Mouse (Mus musculus): Measurements from ENCODE around the gene Catip. TPM values are rescaled to one million over a fixed set of nuclear protein-coding genes. Genes with fewer than 3 reads are reported as not detected.

Catip gene
- polyA plus RNA-seq, 1 experiment from 2014 or later, result 1.1 TPM

DNA sequence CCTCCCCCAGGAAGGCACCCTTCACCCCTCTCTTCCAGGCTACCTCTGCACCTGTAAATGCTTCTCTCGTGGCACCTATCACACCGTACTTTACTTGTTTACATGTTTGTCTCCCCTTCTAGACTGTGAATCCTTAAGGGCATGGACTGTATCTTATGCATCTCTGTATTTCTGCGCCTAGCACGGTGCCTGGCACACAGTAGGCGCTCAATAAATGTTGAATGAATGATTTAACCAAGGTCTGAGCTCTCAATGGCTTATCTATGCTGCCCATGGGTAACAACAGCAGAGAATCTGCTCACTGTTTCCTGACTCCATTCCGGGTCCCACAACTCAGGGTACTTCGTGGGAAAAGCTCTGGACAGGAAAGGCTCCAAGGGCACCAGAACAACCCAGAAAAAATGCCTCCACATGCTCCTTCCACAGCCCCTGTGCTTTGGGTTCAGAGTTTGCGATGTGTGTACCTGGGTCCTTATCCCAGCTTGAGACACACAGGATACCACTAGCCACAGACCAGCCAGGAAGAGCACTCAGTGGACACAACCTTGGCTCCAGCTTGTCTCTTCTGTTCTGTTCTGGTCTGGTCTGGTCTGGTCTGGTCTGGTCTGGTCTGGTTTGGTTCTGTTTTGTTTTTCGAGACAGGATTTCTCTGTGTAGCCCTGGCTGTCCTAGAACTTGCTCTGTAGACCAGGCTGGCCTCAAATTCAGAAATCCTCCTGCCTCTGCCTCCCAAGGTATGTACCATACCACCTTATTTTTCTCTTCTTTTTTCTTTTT lies 8.3 kb upstream of the Catip start:
- Histone ChIP-seq H3K27ac (ENCODE audit: low read length) (no peak overlapping the region), H3K4me1 (ENCODE audit: control insufficient read depth, insufficient read depth, low read length) (no peaks in the 10 kb centered on the region), H3K9me3 (replicated peaks; ENCODE audit: control insufficient read depth, low read length) (no peaks in the 10 kb centered on the region; the same call in 1 of the 2 replicates), H3K36me3 (ENCODE audit: control insufficient read depth, insufficient read depth) (peaks cover 21% of the 10 kb centered on the region), H3K27me3 (ENCODE audit: control insufficient read depth, insufficient read depth, low read length) (no peaks in the 10 kb centered on the region), H3K4me2 (ENCODE audit: low read depth, low read length) (no peak overlapping the region), H3K9ac (ENCODE audit: low read length) (no peak overlapping the region), H3K4me3 (ENCODE audit: low read length) (no peak overlapping the region)
- ATAC-seq (replicated peaks; ENCODE audit: extremely low read depth, insufficient read depth, low FRiP score), result no peak
- 88% methylated on average over 9 of the region's 9 CpGs for WGBS

DNA sequence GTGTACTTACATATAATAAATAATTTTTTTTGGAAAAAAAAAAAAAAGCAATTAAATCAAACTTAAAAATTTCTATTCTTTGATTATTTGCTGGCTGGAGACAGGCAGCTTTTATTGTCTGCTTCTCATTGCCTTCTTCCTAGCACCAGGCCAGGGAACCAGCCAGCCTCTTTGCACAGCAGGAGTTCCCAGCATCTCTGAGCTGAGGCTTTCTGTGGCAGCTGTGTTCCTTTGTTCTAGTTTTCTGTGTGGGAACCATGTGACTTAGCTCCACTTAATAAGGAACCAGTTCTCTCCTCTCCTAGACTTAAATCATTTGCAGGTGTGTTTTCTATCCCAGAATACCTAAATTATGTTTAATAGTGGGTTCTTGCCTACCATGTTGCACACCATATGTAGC lies 4.4 kb upstream of the Catip start:
- Histone ChIP-seq H3K9ac (ENCODE audit: low read length) (no peak overlapping the region), H3K4me3 (ENCODE audit: low read length) (no peak overlapping the region), H3K27ac (ENCODE audit: low read length) (no peak overlapping the region), H3K27me3 (ENCODE audit: control insufficient read depth, insufficient read depth, low read length) (no peaks in the 10 kb centered on the region), H3K9me3 (replicated peaks; ENCODE audit: control insufficient read depth, low read length) (no peaks in the 10 kb centered on the region; the same call in 1 of the 2 replicates), H3K4me2 (ENCODE audit: low read depth, low read length) (no peak overlapping the region), H3K4me1 (ENCODE audit: control insufficient read depth, insufficient read depth, low read length) (no peaks in the 10 kb centered on the region), H3K36me3 (ENCODE audit: control insufficient read depth, insufficient read depth) (peaks cover 8% of the 10 kb centered on the region)
- no peak for ATAC-seq (replicated peaks; ENCODE audit: extremely low read depth, insufficient read depth, low FRiP score)

DNA sequence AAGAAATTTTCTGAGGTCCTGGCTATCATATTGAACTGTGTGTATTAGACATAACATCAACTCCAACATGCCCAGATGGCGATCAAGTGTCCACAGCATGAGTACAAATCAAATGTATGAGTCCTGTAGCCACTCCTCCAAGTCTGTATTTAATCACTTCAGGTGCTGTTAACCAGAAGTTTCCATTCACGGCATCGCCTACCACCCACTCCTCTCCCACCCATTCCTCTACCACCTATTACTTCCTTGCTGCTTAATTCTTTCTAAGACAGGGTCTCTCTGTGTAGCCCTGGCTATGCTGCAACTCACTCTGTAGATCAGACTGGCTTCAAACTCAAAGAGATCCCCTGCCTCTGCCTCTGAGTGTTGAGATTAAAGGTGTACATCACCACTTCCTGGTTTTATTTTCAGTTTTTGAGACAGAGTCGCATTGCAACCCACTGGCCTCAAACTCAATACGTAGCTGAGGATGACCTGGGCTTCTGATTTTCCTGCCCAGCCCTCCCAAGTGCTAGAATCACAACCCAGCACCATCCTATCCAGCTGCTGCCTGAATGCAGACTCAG lies 1.9 kb upstream of the Catip start:
- H3K36me3 ChIP-seq (ENCODE audit: control insufficient read depth, insufficient read depth), result no peaks in the 10 kb centered on the region
- WGBS, result 77% methylated on average over 5 of the region's 5 CpGs

DNA sequence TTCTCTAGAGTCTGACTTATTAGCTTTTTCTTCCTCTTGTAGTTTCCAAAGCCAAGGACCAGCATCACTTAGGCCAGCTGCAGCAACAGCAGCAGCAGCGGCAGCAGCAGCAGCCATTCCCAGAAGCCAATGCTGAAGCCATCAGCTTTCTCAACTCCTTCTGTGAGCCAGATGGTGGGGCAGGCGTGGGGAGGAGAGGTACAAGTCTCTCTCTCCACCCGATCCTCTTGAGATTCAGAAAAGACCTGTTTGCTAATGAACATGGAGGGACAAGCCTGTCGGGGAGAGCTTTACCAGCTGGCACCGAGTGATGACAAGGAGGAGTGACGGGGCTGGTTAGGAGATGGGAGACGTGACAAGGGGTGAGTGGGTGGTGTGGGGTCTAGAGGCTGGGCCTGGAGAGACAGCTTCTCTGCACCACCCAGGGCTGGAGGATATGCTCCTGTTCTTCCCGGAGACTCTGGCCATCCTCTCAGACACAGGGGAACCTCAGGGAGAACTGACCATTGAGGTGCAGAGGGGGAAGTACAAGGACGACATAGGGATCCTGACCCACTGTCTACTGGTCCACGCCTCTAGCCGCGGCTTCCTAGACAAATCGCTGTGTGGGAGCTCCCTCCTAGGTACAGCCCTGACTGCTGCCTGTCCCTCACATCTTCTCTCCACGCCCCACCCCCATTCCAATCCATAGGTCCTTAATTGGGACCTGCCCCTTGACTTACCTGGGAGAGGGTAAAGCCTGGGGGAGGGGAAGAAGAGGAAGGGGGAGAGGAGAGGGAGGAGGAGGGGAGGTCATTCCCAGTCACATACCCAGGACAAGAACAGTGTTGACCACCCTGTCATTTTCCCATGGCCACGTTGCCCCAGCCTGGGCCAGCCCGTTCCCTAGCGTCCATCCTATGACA lies 669 bp downstream of the Catip start:
- no peak overlapping the region for H3K9ac ChIP-seq (ENCODE audit: low read length)
- ATAC-seq (replicated peaks; ENCODE audit: extremely low read depth, insufficient read depth, low FRiP score), result no peak

More for the DNA sequence above, 1.9 kb upstream of the Catip start:
- Histone ChIP-seq H3K27ac (ENCODE audit: low read length) (no peak overlapping the region), H3K27me3 (ENCODE audit: control insufficient read depth, insufficient read depth, low read length) (no peaks in the 10 kb centered on the region), H3K4me1 (ENCODE audit: control insufficient read depth, insufficient read depth, low read length) (no peaks in the 10 kb centered on the region), H3K4me3 (ENCODE audit: low read length) (no peak overlapping the region), H3K4me2 (ENCODE audit: low read depth, low read length) (no peak overlapping the region), H3K9me3 (replicated peaks; ENCODE audit: control insufficient read depth, low read length) (no peaks in the 10 kb centered on the region; the same call in 1 of the 2 replicates), H3K9ac (ENCODE audit: low read length) (no peak overlapping the region)
- no peak for ATAC-seq (replicated peaks; ENCODE audit: extremely low read depth, insufficient read depth, low FRiP score)

DNA sequence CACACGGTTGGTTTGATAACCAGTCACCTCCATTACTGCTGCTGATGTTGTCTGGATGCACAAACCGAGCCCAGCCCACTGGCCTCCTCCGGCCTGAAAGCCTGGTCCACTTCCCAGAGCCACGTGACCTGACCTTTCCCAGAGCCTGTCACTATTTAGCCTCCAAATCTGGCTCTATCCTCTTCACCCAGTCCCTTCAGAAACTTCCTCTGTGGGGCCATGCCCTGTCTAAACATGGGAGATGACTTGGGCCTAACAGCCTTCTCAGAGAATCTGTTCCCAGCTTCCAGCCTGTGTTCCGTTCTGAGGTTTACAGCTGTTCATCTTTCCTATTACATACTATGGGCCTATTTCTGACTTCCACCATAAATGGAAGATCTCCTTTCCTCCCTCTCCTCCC lies 1.5 kb downstream of the Catip start:
- Histone ChIP-seq H3K9me3 (replicated peaks; ENCODE audit: control insufficient read depth, low read length) (no peaks in the 10 kb centered on the region), H3K4me2 (ENCODE audit: low read depth, low read length) (no peak overlapping the region), H3K4me1 (ENCODE audit: control insufficient read depth, insufficient read depth, low read length) (peaks cover 4% of the 10 kb centered on the region; the same call in 1 of the 2 replicates), H3K36me3 (ENCODE audit: control insufficient read depth, insufficient read depth) (no peaks in the 10 kb centered on the region), H3K9ac (ENCODE audit: low read length) (no peak overlapping the region), H3K27me3 (ENCODE audit: control insufficient read depth, insufficient read depth, low read length) (0 out of 2 replicates have a peak, but pooled peaks cover 3% of the 10 kb centered on the region), H3K27ac (ENCODE audit: low read length) (no peak overlapping the region), H3K4me3 (ENCODE audit: low read length) (no peak overlapping the region)
- 69% methylated on average over 5 of the region's 5 CpGs for WGBS
- no peak for ATAC-seq (replicated peaks; ENCODE audit: extremely low read depth, insufficient read depth, low FRiP score)

More for the DNA sequence above, 669 bp downstream of the Catip start:
- Histone ChIP-seq H3K9me3 (replicated peaks; ENCODE audit: control insufficient read depth, low read length) (no peaks in the 10 kb centered on the region; the same call in 1 of the 2 replicates), H3K4me2 (ENCODE audit: low read depth, low read length) (no peak overlapping the region), H3K27ac (ENCODE audit: low read length) (no peak overlapping the region), H3K4me1 (ENCODE audit: control insufficient read depth, insufficient read depth, low read length) (no peaks in the 10 kb centered on the region), H3K27me3 (ENCODE audit: control insufficient read depth, insufficient read depth, low read length) (0 out of 2 replicates have a peak, but pooled peaks cover 1% of the 10 kb centered on the region), H3K36me3 (ENCODE audit: control insufficient read depth, insufficient read depth) (no peaks in the 10 kb centered on the region), H3K4me3 (ENCODE audit: low read length) (no peak overlapping the region)
- WGBS, result 49% methylated on average over 17 of the region's 17 CpGs

DNA sequence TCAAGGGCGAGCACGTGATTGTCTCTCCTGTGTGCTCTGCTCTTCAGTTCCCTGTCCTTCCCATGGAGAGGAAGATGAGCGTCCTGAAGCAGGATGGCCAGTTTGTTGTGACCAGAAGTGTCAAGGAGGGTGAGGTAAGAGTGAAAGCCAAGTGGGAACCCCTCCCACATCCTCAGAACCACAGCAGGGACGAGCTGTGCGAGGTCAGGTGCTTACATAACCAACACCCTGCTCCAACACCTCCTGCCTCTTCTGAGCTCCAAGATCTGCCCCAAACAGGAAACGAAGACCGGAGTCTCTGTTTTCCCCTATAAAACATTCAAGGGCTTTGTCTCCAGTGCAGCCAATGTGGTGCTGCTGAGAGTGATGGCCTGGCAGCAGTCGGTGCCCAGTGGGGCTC lies 2.4 kb downstream of the Catip start:
- no peak overlapping the region for H3K27ac ChIP-seq (ENCODE audit: low read length)

DNA sequence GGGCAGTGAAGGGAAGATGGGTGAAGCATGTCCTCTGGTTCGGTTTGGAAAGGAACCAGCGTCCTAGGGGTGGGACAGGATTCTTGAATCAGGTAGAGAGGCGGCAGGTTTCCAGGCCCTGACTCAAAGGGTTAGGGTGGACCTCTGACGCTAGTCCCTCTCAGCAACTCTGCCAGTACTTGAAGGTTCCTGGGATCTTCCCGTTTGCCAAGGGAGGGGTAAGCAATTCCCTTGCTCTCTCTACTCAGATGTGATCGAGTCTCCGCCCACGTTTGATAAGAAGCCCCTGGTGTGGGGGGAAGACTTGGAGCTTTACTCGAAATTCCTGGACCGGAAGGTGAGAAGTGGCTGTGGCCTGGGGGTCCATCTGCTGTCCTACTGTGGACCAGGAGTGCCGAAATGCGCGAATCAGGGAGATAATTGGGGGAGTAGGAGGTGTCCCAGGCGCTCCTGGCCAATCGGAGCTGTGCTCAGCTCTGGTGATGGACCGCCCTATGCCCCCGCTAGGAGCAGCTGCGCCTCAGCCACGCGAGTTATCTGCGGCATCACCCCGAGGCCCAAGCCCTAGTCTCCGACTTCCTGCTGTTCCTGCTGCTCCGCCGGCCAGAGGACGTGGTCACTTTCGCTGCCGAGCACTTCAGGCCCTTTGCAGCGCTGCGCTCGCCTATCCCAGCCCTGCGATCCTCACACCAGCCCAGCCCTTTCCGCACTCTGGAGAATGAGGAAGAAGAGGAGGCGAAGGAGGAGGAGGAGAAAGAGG lies 6.2 kb downstream of the Catip start:
- peak; percentile 71 for ATAC-seq (replicated peaks; ENCODE audit: extremely low read depth, insufficient read depth, low FRiP score)
- Histone ChIP-seq H3K9ac (ENCODE audit: low read length) (peak overlapping the region; percentile 63), H3K4me3 (ENCODE audit: low read length) (peak overlapping the region; percentile 46), H3K36me3 (ENCODE audit: control insufficient read depth, insufficient read depth) (no peaks in the 10 kb centered on the region), H3K27me3 (ENCODE audit: control insufficient read depth, insufficient read depth, low read length) (0 out of 2 replicates have a peak, but pooled peaks cover 3% of the 10 kb centered on the region), H3K4me1 (ENCODE audit: control insufficient read depth, insufficient read depth, low read length) (peaks cover 4% of the 10 kb centered on the region; the same call in 1 of the 2 replicates), H3K9me3 (replicated peaks; ENCODE audit: control insufficient read depth, low read length) (no peaks in the 10 kb centered on the region), H3K4me2 (ENCODE audit: low read depth, low read length) (peak overlapping the region; percentile 75), H3K27ac (ENCODE audit: low read length) (0 out of 2 replicates have a peak overlapping the region, but pooled peaks have one; percentile 26)
- 6% methylated on average over 34 of the region's 34 CpGs for WGBS

More for the DNA sequence above, 2.4 kb downstream of the Catip start:
- Histone ChIP-seq H3K9ac (ENCODE audit: low read length) (no peak overlapping the region), H3K4me2 (ENCODE audit: low read depth, low read length) (no peak overlapping the region), H3K27me3 (ENCODE audit: control insufficient read depth, insufficient read depth, low read length) (0 out of 2 replicates have a peak, but pooled peaks cover 3% of the 10 kb centered on the region), H3K4me3 (ENCODE audit: low read length) (no peak overlapping the region), H3K4me1 (ENCODE audit: control insufficient read depth, insufficient read depth, low read length) (peaks cover 4% of the 10 kb centered on the region; the same call in 1 of the 2 replicates), H3K9me3 (replicated peaks; ENCODE audit: control insufficient read depth, low read length) (no peaks in the 10 kb centered on the region), H3K36me3 (ENCODE audit: control insufficient read depth, insufficient read depth) (no peaks in the 10 kb centered on the region)
- WGBS, result 64% methylated on average over 8 of the region's 8 CpGs
- ATAC-seq (replicated peaks; ENCODE audit: extremely low read depth, insufficient read depth, low FRiP score), result no peak

DNA sequence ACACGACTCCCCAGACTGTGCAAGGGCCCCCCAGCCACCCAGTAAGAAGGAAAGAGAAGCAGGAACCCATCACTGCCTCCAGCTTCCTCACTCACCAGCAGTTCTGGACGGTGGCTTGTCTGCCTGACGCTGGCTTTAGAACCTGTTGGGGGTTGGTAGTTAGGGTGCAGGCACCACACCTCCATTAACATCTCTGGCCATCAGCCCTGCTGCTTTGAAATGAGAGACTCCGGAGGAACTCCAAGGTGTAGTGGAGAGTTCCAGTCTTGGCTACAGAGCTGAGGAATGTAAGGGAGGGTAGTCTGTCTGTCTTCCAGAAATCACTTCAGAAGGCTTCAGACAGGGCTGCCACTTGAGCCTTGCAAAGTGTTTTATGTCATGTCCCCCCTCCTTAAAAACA lies 8.1 kb downstream of the Catip start:
- no peak overlapping the region for H3K4me3 ChIP-seq (ENCODE audit: low read length)
- no peak for ATAC-seq (replicated peaks; ENCODE audit: extremely low read depth, insufficient read depth, low FRiP score)
- no peaks in the 10 kb centered on the region for H3K9me3 ChIP-seq (replicated peaks; ENCODE audit: control insufficient read depth, low read length)
- 0 out of 2 replicates have a peak, but pooled peaks cover 3% of the 10 kb centered on the region for H3K27me3 ChIP-seq (ENCODE audit: control insufficient read depth, insufficient read depth, low read length)
- no peak overlapping the region for H3K4me2 ChIP-seq (ENCODE audit: low read depth, low read length)
- 38% methylated on average over 4 of the region's 4 CpGs for WGBS
- H3K9ac ChIP-seq (ENCODE audit: low read length), result no peak overlapping the region
- peaks cover 10% of the 10 kb centered on the region for H3K4me1 ChIP-seq (ENCODE audit: control insufficient read depth, insufficient read depth, low read length)
- no peak overlapping the region for H3K27ac ChIP-seq (ENCODE audit: low read length)
- no peaks in the 10 kb centered on the region for H3K36me3 ChIP-seq (ENCODE audit: control insufficient read depth, insufficient read depth)
